12 mouse cellular contexts compared by ENCODE assay signal in genomic region chr11:70499566-70500475, GRCm38 (mm10). TPM values are rescaled to one million over a fixed set of nuclear protein-coding genes. Genes with fewer than 3 reads are reported as not detected.
DNase-seq lines count a peak whose midpoint lies in the region; ATAC-seq and TF ChIP-seq lines count a peak whose summit lies in the region.
"Had no signal": no experiment of that assay in that cellular context is flagged by ENCODE, and none has a peak within 500 bp of the region (broad histone marks: within the 10 kb centered on the region; RNA-seq: fewer than 3 reads in every experiment).

No protein-coding gene starts in this region.

- peak; percentile 34 to 48 for DNase-seq in cerebellum, postnatal 10 days
- no peak for DNase-seq in cerebellum, postnatal 4 days (ENCODE audit: low spot score in 2 of 2)
- DNase-seq in midbrain, postnatal 0 days (ENCODE audit: low spot score) = no peak
- peak; percentile 28 for DNase-seq in kidney, postnatal 0 days (ENCODE audit: low spot score)
- peak; percentile 41 for DNase-seq in splenic B cell, adult 2 months (ENCODE audit: low read depth, low spot score)
- DNase-seq in frontal cortex, postnatal 14 days (ENCODE audit: low spot score in 2 of 2) = no peak
- DNase-seq: cerebellum, adult 11-12 months had no signal

- H3K4me1 ChIP-seq in midbrain, postnatal 0 days (ENCODE audit: insufficient read depth, low read length) = no peaks in the 10 kb centered on the region
- no peaks in the 10 kb centered on the region for H3K4me1 ChIP-seq in midbrain, embryonic 13.5 days (replicated peaks)
- no peaks in the 10 kb centered on the region for H3K4me1 ChIP-seq in kidney, postnatal 0 days (replicated peaks; ENCODE audit: insufficient read depth, low read length)
- H3K4me1 ChIP-seq in forebrain, embryonic 13.5 days = no peaks in the 10 kb centered on the region
- H3K4me1 ChIP-seq: forebrain, embryonic 15.5 days; hindbrain, embryonic 15.5 days had no signal

- no peaks in the 10 kb centered on the region for H3K36me3 ChIP-seq in midbrain, postnatal 0 days (ENCODE audit: insufficient read depth, low read length)
- no peaks in the 10 kb centered on the region for H3K36me3 ChIP-seq in midbrain, embryonic 13.5 days
- H3K36me3 ChIP-seq in kidney, postnatal 0 days (ENCODE audit: insufficient read depth, low read length) = no peaks in the 10 kb centered on the region
- no peaks in the 10 kb centered on the region for H3K36me3 ChIP-seq in splenic B cell, adult 2 months (ENCODE audit: control insufficient read depth, insufficient read depth, low read length, poor library complexity, severe bottlenecking)
- no peaks in the 10 kb centered on the region for H3K36me3 ChIP-seq in forebrain, embryonic 13.5 days (ENCODE audit: poor library complexity, severe bottlenecking)
- H3K36me3 ChIP-seq: forebrain, embryonic 15.5 days; hindbrain, embryonic 15.5 days had no signal

- no peak overlapping the region for H3K4me2 ChIP-seq in midbrain, postnatal 0 days (ENCODE audit: low read depth, low read length, poor library complexity, severe bottlenecking)
- H3K4me2 ChIP-seq in midbrain, embryonic 13.5 days (replicated peaks) = no peak overlapping the region
- H3K4me2 ChIP-seq in kidney, postnatal 0 days (ENCODE audit: low read length) = no peak overlapping the region
- H3K4me2 ChIP-seq in forebrain, embryonic 13.5 days = no peak overlapping the region
- H3K4me2 ChIP-seq: forebrain, embryonic 15.5 days; hindbrain, embryonic 15.5 days had no signal

- H3K9me3 ChIP-seq in midbrain, postnatal 0 days (ENCODE audit: low read length) = no peaks in the 10 kb centered on the region
- H3K9me3 ChIP-seq in midbrain, embryonic 13.5 days = no peaks in the 10 kb centered on the region
- H3K9me3 ChIP-seq in kidney, postnatal 0 days (replicated peaks; ENCODE audit: low read length) = no peaks in the 10 kb centered on the region
- no peaks in the 10 kb centered on the region for H3K9me3 ChIP-seq in forebrain, embryonic 13.5 days (replicated peaks)
- H3K9me3 ChIP-seq: forebrain, embryonic 15.5 days; hindbrain, embryonic 15.5 days had no signal

- WGBS in midbrain, postnatal 0 days = 64% methylated on average over 14 of the region's 14 CpGs
- WGBS in midbrain, embryonic 13.5 days = 66% methylated on average over 14 of the region's 14 CpGs
- WGBS in kidney, postnatal 0 days = 63% methylated on average over 14 of the region's 14 CpGs
- WGBS in forebrain, embryonic 13.5 days = 71% methylated on average over 14 of the region's 14 CpGs

- ATAC-seq in midbrain, postnatal 0 days (ENCODE audit: low FRiP score) = no peak
- no peak for ATAC-seq in midbrain, embryonic 13.5 days
- no peak for ATAC-seq in kidney, postnatal 0 days (replicated peaks; ENCODE audit: low FRiP score, low read depth)
- ATAC-seq in forebrain, embryonic 13.5 days = no peak
- ATAC-seq: forebrain, embryonic 15.5 days had no signal

- H3K4me3 ChIP-seq in midbrain, postnatal 0 days (ENCODE audit: low read depth, low read length) = no peak overlapping the region
- no peak overlapping the region for H3K4me3 ChIP-seq in midbrain, embryonic 13.5 days (replicated peaks)
- no peak overlapping the region for H3K4me3 ChIP-seq in kidney, postnatal 0 days (replicated peaks; ENCODE audit: low read depth, low read length)
- no peak overlapping the region for H3K4me3 ChIP-seq in forebrain, embryonic 13.5 days
- H3K4me3 ChIP-seq: forebrain, embryonic 15.5 days; hindbrain, embryonic 15.5 days had no signal

- TF ChIP-seq CTCF in midbrain, postnatal 0 days (IDR thresholded peaks at IDR 0.05) = peak; percentile 41; the same call in 1 of the 2 replicates
- peak; percentile 59; the same call in 1 of the 2 replicates for TF ChIP-seq CTCF in kidney, postnatal 0 days (IDR thresholded peaks at IDR 0.05; ENCODE audit: low read depth)

- no peaks in the 10 kb centered on the region for H3K27me3 ChIP-seq in midbrain, postnatal 0 days (ENCODE audit: insufficient read depth, low read length)
- H3K27me3 ChIP-seq in midbrain, embryonic 13.5 days = no peaks in the 10 kb centered on the region
- no peaks in the 10 kb centered on the region for H3K27me3 ChIP-seq in kidney, postnatal 0 days (ENCODE audit: insufficient read depth, low read length)
- no peaks in the 10 kb centered on the region; the same call in 1 of the 2 replicates for H3K27me3 ChIP-seq in splenic B cell, adult 2 months (ENCODE audit: control insufficient read depth, insufficient read depth, low read length, poor library complexity, severe bottlenecking)
- H3K27me3 ChIP-seq in forebrain, embryonic 13.5 days = no peaks in the 10 kb centered on the region
- H3K27me3 ChIP-seq: forebrain, embryonic 15.5 days; hindbrain, embryonic 15.5 days had no signal

- no peak overlapping the region for H3K27ac ChIP-seq in midbrain, postnatal 0 days (ENCODE audit: low read depth, low read length)
- no peak overlapping the region for H3K27ac ChIP-seq in midbrain, embryonic 13.5 days
- H3K27ac ChIP-seq in kidney, postnatal 0 days = 0 out of 2 replicates have a peak overlapping the region, but pooled peaks have one; percentile 38
- H3K27ac ChIP-seq in forebrain, embryonic 13.5 days = no peak overlapping the region
- H3K27ac ChIP-seq: forebrain, embryonic 15.5 days; hindbrain, embryonic 15.5 days had no signal

- no peak overlapping the region for H3K9ac ChIP-seq in midbrain, postnatal 0 days (replicated peaks; ENCODE audit: low read length, poor library complexity, severe bottlenecking)
- H3K9ac ChIP-seq in midbrain, embryonic 13.5 days (replicated peaks) = no peak overlapping the region
- H3K9ac ChIP-seq in kidney, postnatal 0 days (ENCODE audit: low read depth, low read length) = no peak overlapping the region
- no peak overlapping the region for H3K9ac ChIP-seq in forebrain, embryonic 13.5 days
- H3K9ac ChIP-seq: forebrain, embryonic 15.5 days; hindbrain, embryonic 15.5 days had no signal

RNA-seq across cellular contexts. Expression of gene Tm4sf5, which starts 5.2 kb away (rescaled TPM):
- total RNA-seq in midbrain, postnatal 0 days (2014; rRNA removed) = 7.4 and 12.1 TPM in 2 replicates
- polyA plus RNA-seq in midbrain, postnatal 0 days (2015; fragmentation: Nextera tagmentation; extraction: Ambion mirVana) = 18.8 and 19.8 TPM in 2 replicates
- 0.54 and 1.2 TPM in 2 replicates for polyA plus RNA-seq in midbrain, embryonic 13.5 days (2015; fragmentation: Nextera tagmentation; extraction: Ambion mirVana)
- 0.84 and 1.5 TPM in 2 replicates for polyA plus RNA-seq in kidney, postnatal 0 days (2015; fragmentation: Nextera tagmentation; extraction: Ambion mirVana)
- polyA plus RNA-seq in forebrain, embryonic 13.5 days (2015; fragmentation: Nextera tagmentation; extraction: Ambion mirVana) = 0.17 and 0.30 TPM in 2 replicates

RNA-seq across cellular contexts. Expression of gene Vmo1, which starts 14.6 kb away (rescaled TPM):
- total RNA-seq in midbrain, postnatal 0 days (2014; rRNA removed) = not detected in 2 replicates
- polyA plus RNA-seq in midbrain, postnatal 0 days (2015; fragmentation: Nextera tagmentation; extraction: Ambion mirVana) = 0.53 and 0.65 TPM in 2 replicates
- polyA plus RNA-seq in midbrain, embryonic 13.5 days (2015; fragmentation: Nextera tagmentation; extraction: Ambion mirVana) = not detected in 2 replicates
- 0.57 and 0.66 TPM in 2 replicates for polyA plus RNA-seq in kidney, postnatal 0 days (2015; fragmentation: Nextera tagmentation; extraction: Ambion mirVana)
- 0.57 TPM in 1 of 2 replicates, not detected in the other for polyA plus RNA-seq in forebrain, embryonic 13.5 days (2015; fragmentation: Nextera tagmentation; extraction: Ambion mirVana)
- polyA plus RNA-seq: hindbrain, embryonic 15.5 days had no signal

RNA-seq across cellular contexts. Expression of gene Gltpd2, which starts 19.2 kb away (rescaled TPM):
- total RNA-seq in midbrain, postnatal 0 days (2014; rRNA removed) = not detected in 2 replicates
- 0.21 and 0.25 TPM in 2 replicates for polyA plus RNA-seq in midbrain, postnatal 0 days (2015; fragmentation: Nextera tagmentation; extraction: Ambion mirVana)
- 0.35 and 0.42 TPM in 2 replicates for polyA plus RNA-seq in midbrain, embryonic 13.5 days (2015; fragmentation: Nextera tagmentation; extraction: Ambion mirVana)
- polyA plus RNA-seq in kidney, postnatal 0 days (2015; fragmentation: Nextera tagmentation; extraction: Ambion mirVana) = 0.56 and 0.87 TPM in 2 replicates
- polyA plus RNA-seq in forebrain, embryonic 13.5 days (2015; fragmentation: Nextera tagmentation; extraction: Ambion mirVana) = not detected in 2 replicates

RNA-seq across cellular contexts. Expression of gene Psmb6, which starts 25.3 kb away (rescaled TPM):
- 455 and 493 TPM in 2 replicates for total RNA-seq in midbrain, postnatal 0 days (2014; rRNA removed)
- polyA plus RNA-seq in midbrain, postnatal 0 days (2015; fragmentation: Nextera tagmentation; extraction: Ambion mirVana) = 818 and 874 TPM in 2 replicates
- polyA plus RNA-seq in midbrain, embryonic 13.5 days (2015; fragmentation: Nextera tagmentation; extraction: Ambion mirVana) = 827 and 844 TPM in 2 replicates
- 686 and 703 TPM in 2 replicates for polyA plus RNA-seq in kidney, postnatal 0 days (2015; fragmentation: Nextera tagmentation; extraction: Ambion mirVana)
- polyA plus RNA-seq in forebrain, embryonic 13.5 days (2015; fragmentation: Nextera tagmentation; extraction: Ambion mirVana) = 912 and 933 TPM in 2 replicates

RNA-seq across cellular contexts. Expression of gene Gm40193, which starts 32.9 kb away (rescaled TPM):
- not detected in 2 replicates for total RNA-seq in midbrain, postnatal 0 days (2014; rRNA removed)
- polyA plus RNA-seq in midbrain, postnatal 0 days (2015; fragmentation: Nextera tagmentation; extraction: Ambion mirVana) = not detected in 2 replicates
- polyA plus RNA-seq in midbrain, embryonic 13.5 days (2015; fragmentation: Nextera tagmentation; extraction: Ambion mirVana) = not detected in 2 replicates
- not detected in 2 replicates for polyA plus RNA-seq in kidney, postnatal 0 days (2015; fragmentation: Nextera tagmentation; extraction: Ambion mirVana)
- not detected in 2 replicates for polyA plus RNA-seq in forebrain, embryonic 13.5 days (2015; fragmentation: Nextera tagmentation; extraction: Ambion mirVana)
- polyA plus RNA-seq: forebrain, embryonic 15.5 days; hindbrain, embryonic 15.5 days; lung, embryonic 16.5 days had no signal

Comparison
In these comparisons a context has a peak if more than half of its experiments do, and no peak if none do; other contexts are left out.
1. DNase-seq: peak in cerebellum, postnatal 10 days (2 of 2), kidney, postnatal 0 days (single experiment) and splenic B cell, adult 2 months (single experiment); none in cerebellum, postnatal 4 days (0 of 2), midbrain, postnatal 0 days (single experiment) and frontal cortex, postnatal 14 days (0 of 2).